Mouse (Mus musculus) macrophage (primary cell): ENCODE data around the gene Ephx4. TPM values are rescaled to one million over a fixed set of nuclear protein-coding genes. Genes with fewer than 3 reads are reported as not detected.

ENCODE experiments used
- H3K27ac ChIP-seq: fragments of 350-480 bp; formaldehyde crosslinking; 2 replicates; pipeline ENCODE4 v1.9.0; 2021
- H3K36me3 ChIP-seq: fragments of 350-480 bp; formaldehyde crosslinking; 2 replicates; pipeline ENCODE4 v1.9.0; 2021; ENCODE audit errors: inconsistent target
- H3K4me3 ChIP-seq: fragments of 350-480 bp; formaldehyde crosslinking; 2 replicates; pipeline ENCODE4 v1.9.0; 2021; ENCODE audit errors: inconsistent target
- H3K79me2 ChIP-seq: fragments of 350-480 bp; formaldehyde crosslinking; 2 replicates; pipeline ENCODE4 v1.9.0; 2021; ENCODE audit errors: inconsistent target
- WGBS: methylation state at CpG from one replicate; pipeline ENCODE4 v1.1.7; 2026; ENCODE audit warnings: inconsistent platforms; ENCODE audit not compliant: missing documents; 5-methylcytosine and 5-hydroxymethylcytosine counted together
- polyA plus RNA-seq: library from polyadenylated mRNA; stranded (reverse); fragments of 250-400 nt; gene quantifications from 3 replicates; pipeline ENCODE4 v1.2.4, GENCODE M21; 2018; ENCODE audit warnings: inconsistent platforms

The Ephx4 gene
- polyA plus RNA-seq, 1 experiment from 2014 or later = not detected

- Histone ChIP-seq H3K79me2 (no peaks in the 10 kb centered on the region), H3K36me3 (no peaks in the 10 kb centered on the region), H3K27ac (no peak overlapping the region), H3K4me3 (no peak overlapping the region)
- WGBS = 98% methylated on average over 4 of the region's 4 CpGs
Observed at GRCm38 (mm10) chr5:107447977-107448376, 45.4 kb downstream of the Ephx4 start.

- Histone ChIP-seq H3K27ac (no peak overlapping the region), H3K4me3 (no peak overlapping the region), H3K79me2 (no peaks in the 10 kb centered on the region), H3K36me3 (no peaks in the 10 kb centered on the region)
- WGBS = 93% methylated on average over 3 of the region's 4 CpGs
Observed at GRCm38 (mm10) chr5:107448784-107449183, 46.2 kb downstream of the Ephx4 start.

DNA sequence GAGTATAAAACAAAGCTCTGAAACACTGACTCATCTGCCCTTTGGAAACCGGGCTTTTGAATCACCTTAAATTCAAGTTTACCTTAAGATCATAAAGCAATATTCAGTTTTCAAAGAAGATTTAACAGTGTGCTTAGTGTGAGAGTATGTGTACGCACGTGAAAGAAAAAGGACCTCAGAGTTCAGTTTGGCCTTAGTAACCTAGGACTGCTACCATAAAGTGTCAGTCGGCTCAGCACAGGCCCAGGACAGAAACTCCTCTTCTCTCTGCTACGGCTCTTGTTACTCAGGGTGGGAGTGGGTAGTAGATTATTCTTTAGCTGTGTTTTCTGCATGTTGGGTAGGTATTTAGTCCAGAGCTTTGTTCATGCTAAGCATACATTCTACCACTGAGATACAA lies 47.1 kb downstream of the Ephx4 start:
- Histone ChIP-seq H3K36me3 (no peaks in the 10 kb centered on the region), H3K79me2 (no peaks in the 10 kb centered on the region), H3K27ac (no peak overlapping the region), H3K4me3 (no peak overlapping the region)
- 98% methylated on average over 5 of the region's 5 CpGs for WGBS

DNA sequence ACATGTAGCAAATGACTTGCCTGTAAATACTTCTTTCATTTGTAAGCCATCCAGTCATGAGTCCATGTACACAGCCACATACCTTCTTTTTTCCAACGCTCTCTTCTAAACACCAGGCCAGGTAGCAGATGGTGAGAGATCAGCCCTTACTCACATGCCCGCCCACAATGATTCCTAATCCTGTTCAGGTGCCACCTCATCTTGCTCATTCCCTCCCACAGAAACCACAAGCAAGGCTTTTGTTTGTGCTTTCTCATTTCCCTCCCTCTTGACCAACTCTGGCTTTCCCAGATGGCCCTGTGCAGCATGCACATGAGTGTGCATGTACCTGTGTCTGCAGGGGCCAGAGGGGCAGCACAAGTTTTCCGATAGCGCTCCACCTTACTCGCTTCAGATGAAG lies 47.8 kb downstream of the Ephx4 start:
- Histone ChIP-seq H3K4me3 (no peak overlapping the region), H3K36me3 (no peaks in the 10 kb centered on the region), H3K79me2 (no peaks in the 10 kb centered on the region), H3K27ac (no peak overlapping the region)
- WGBS = 98% methylated on average over 5 of the region's 5 CpGs

GRCm38 (mm10) chr5:107462147-107463076 lies 59.9 kb downstream of the Ephx4 start:
- H3K36me3 ChIP-seq = no peaks in the 10 kb centered on the region
- WGBS = 92% methylated on average over 4 of the region's 4 CpGs
- no peak overlapping the region for H3K27ac ChIP-seq
- no peaks in the 10 kb centered on the region for H3K79me2 ChIP-seq
- no peak overlapping the region for H3K4me3 ChIP-seq

DNA sequence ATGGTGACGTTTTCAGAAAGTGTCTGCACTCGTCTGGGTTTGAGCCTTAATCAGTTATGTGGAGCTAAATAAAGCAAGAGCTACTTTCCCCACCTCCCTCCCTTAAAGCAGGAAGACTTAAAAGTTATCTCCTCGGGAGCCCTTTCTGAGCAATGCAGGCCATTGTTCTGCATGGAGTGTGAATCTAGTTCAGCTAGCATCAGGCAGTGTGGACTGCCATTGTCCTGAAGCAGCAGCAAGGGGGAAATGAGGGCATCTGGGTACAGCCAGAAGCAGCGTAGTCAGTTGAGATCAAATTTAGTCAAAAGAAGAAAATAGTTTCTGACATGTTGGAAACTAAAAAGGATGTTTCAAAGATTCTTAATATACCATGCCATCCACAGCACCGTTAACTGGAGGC lies 64.0 kb downstream of the Ephx4 start:
- Histone ChIP-seq H3K36me3 (no peaks in the 10 kb centered on the region), H3K79me2 (no peaks in the 10 kb centered on the region), H3K4me3 (no peak overlapping the region), H3K27ac (no peak overlapping the region)
- 91% methylated on average over 5 of the region's 5 CpGs for WGBS

- Histone ChIP-seq H3K79me2 (no peaks in the 10 kb centered on the region), H3K27ac (no peak overlapping the region), H3K4me3 (no peak overlapping the region), H3K36me3 (no peaks in the 10 kb centered on the region)
- 84% methylated on average over 4 of the region's 4 CpGs for WGBS
Observed at GRCm38 (mm10) chr5:107467098-107467497, 64.6 kb downstream of the Ephx4 start.

GRCm38 (mm10) chr5:107470600-107471329 lies 68.2 kb downstream of the Ephx4 start:
- WGBS = 90% methylated on average over 10 of the region's 10 CpGs
- H3K4me3 ChIP-seq = no peak overlapping the region
- H3K79me2 ChIP-seq = no peaks in the 10 kb centered on the region
- H3K36me3 ChIP-seq = no peaks in the 10 kb centered on the region
- H3K27ac ChIP-seq = no peak overlapping the region

Other genes with a start within 250 kb of the Ephx4 start
- gene Tgfbr3, start 113.1 kb upstream of the Ephx4 start, polyA plus RNA-seq = 0.35 to 0.73 TPM (median 0.54 TPM) in 3 replicates
- gene Brdt, start 71.6 kb upstream of the Ephx4 start, polyA plus RNA-seq = 0.49 to 0.53 TPM (median 0.52 TPM) in 3 replicates
- gene Lpcat2b, start 28.8 kb downstream of the Ephx4 start, polyA plus RNA-seq = not detected in 3 replicates
- gene Btbd8, start 35.3 kb downstream of the Ephx4 start, polyA plus RNA-seq = 1.3 to 2.9 TPM (median 2.7 TPM) in 3 replicates
- 0.06 TPM in 1 of 3 replicates, not detected in the others for gene Gm42669, start 104.9 kb downstream of the Ephx4 start, polyA plus RNA-seq
- gene 1700028K03Rik, start 132.0 kb downstream of the Ephx4 start, polyA plus RNA-seq = not detected in 3 replicates
- 13.0 to 15.4 TPM (median 15.3 TPM) in 3 replicates for gene Rpap2, start 194.6 kb downstream of the Ephx4 start, polyA plus RNA-seq
- 7.9 to 11.8 TPM (median 9.1 TPM) in 3 replicates for gene Glmn, start 195.2 kb downstream of the Ephx4 start, polyA plus RNA-seq